Mouse (Mus musculus) heart, embryonic 14.5 days (tissue): ENCODE measurements at regions not wholly inside any gene's neighbourhood (a gene's known extent, or its start where the extent isn't known, plus 50 kb on each side); places are given as distances from the start of the nearest gene placed in this dataset.

Experiments
- ATAC-seq: fragments of 200-750 bp; cut with Nextera tagmentation; 2 replicates; pipeline ENCODE4 v1.8.0; 2017; ENCODE audit warnings: low read depth, moderate TSS enrichment; ENCODE audit not compliant: insufficient number of reproducible peaks, insufficient read depth, low FRiP score
- H3K27ac ChIP-seq, 2 experiments: fragments of 200-500 bp in 1 of 2; fragments of 300-500 bp in 1 of 2; sonication (generic) in 1 of 2; replicated peaks in 1 of 2; 2 replicates each; pipeline ENCODE4 v1.5.1; 2012 to 2014; ENCODE audit warnings: low read depth in 2 of 2, low read length in 2 of 2, control low read depth in 1 of 2, mild to moderate bottlenecking in 1 of 2, mixed read lengths in 1 of 2; ENCODE audit not compliant: control insufficient read depth in 1 of 2, insufficient read depth in 1 of 2
- H3K27me3 ChIP-seq: fragments of 300-500 bp; sonication (generic); 2 replicates; pipeline ENCODE4 v1.6.1; 2014; ENCODE audit warnings: mild to moderate bottlenecking, low read length, control low read depth; ENCODE audit not compliant: control insufficient read depth, insufficient read depth
- H3K36me3 ChIP-seq: fragments of 300-500 bp; sonication (generic); 2 replicates; pipeline ENCODE4 v1.6.1; 2014; ENCODE audit warnings: mild to moderate bottlenecking, control low read depth, low read length, mixed read lengths; ENCODE audit not compliant: control insufficient read depth, insufficient read depth
- H3K4me1 ChIP-seq, 2 experiments: fragments of 200-500 bp in 1 of 2; fragments of 300-500 bp in 1 of 2; sonication (generic) in 1 of 2; 2 replicates each; pipeline ENCODE4 v1.6.1; 2012 to 2014; ENCODE audit warnings: low read length in 2 of 2, control low read depth in 1 of 2, mixed read lengths in 1 of 2; ENCODE audit not compliant: control insufficient read depth in 2 of 2, insufficient read depth in 2 of 2
- H3K4me2 ChIP-seq: fragments of 300-500 bp; sonication (generic); 2 replicates; pipeline ENCODE4 v1.6.1; 2014; ENCODE audit warnings: mild to moderate bottlenecking, low read length
- H3K4me3 ChIP-seq, 2 experiments: fragments of 200-500 bp in 1 of 2; fragments of 300-500 bp in 1 of 2; sonication (generic) in 1 of 2; 2 replicates each; pipeline ENCODE4 v1.5.1; 2012 to 2014; ENCODE audit warnings: low read length in 2 of 2, mild to moderate bottlenecking in 2 of 2, control low read depth in 1 of 2, low read depth in 1 of 2, moderate library complexity in 1 of 2; ENCODE audit not compliant: control insufficient read depth in 1 of 2, insufficient read depth in 1 of 2
- H3K9ac ChIP-seq: fragments of 300-500 bp; sonication (generic); 2 replicates; pipeline ENCODE4 v1.6.1; 2014; ENCODE audit warnings: mild to moderate bottlenecking, low read length
- H3K9me3 ChIP-seq: fragments of 300-500 bp; sonication (generic); 2 replicates; pipeline ENCODE4 v1.6.1; 2016; ENCODE audit warnings: low read length, control low read depth; ENCODE audit not compliant: control insufficient read depth
- WGBS: fragments of 180-500 bp; shearing (Covaris S2); extraction: QIAGEN DNeasy Blood & Tissue Kit; methylation state at CpG from one replicate; pipeline ENCODE4 v1.1.7; 2014; 5-methylcytosine and 5-hydroxymethylcytosine counted together

DNA sequence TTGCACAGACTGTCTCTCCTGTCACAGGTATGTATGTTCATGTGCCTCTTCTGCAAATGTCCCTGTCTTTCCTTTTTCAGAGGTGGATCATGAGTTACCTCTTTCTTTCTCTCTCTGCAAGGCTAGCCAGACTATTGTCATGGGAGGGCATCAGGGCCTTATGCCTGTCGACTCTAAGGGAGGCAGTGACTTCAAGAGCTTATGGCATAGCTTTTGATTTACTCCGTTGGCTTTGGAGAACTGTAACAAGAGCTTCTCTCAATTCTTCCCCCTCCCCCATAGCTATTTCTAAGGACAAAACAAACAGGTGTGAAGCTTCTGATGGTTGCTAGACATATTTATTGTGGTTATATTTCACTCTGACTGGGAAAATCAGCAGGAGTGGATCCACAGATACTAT is 191.0 kb downstream of the Papss1 start:
- ATAC-seq, result no peak
- no peak overlapping the region for H3K9ac ChIP-seq
- H3K36me3 ChIP-seq, result no peaks in the 10 kb centered on the region
- WGBS, result 59% methylated on average over 2 of the region's 2 CpGs
- H3K27me3 ChIP-seq, result no peaks in the 10 kb centered on the region
- 0 out of 2 replicates have a peak, but pooled peaks cover 9% of the 10 kb centered on the region for H3K9me3 ChIP-seq
- no peak overlapping the region for H3K4me2 ChIP-seq
- no peaks in the 10 kb centered on the region for H3K4me1 ChIP-seq
- no peak overlapping the region for H3K27ac ChIP-seq
- H3K4me3 ChIP-seq, result no peak overlapping the region

DNA sequence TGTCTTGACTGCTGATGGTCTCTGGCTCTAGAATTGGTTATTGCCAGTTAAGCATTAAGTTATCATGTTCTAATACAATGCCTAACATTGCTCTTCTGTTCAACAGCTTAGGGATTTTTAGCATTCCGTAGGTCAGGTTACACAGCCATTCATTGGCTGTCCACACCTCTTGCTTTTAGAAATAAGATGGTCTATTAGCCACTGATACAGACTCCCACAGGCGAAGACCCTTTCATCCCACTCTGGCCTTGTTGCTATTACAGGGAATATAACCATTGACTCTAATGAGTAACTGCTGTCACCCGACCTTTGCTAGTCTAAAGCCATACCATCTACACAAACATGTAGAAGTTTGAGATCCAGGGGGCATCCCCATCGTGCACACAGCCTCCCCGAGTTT is 191.6 kb downstream of the Papss1 start:
- H3K27ac ChIP-seq, result no peak overlapping the region
- 80% methylated on average over 5 of the region's 5 CpGs for WGBS
- H3K9ac ChIP-seq, result no peak overlapping the region
- no peak for ATAC-seq
- H3K36me3 ChIP-seq, result no peaks in the 10 kb centered on the region
- no peaks in the 10 kb centered on the region for H3K27me3 ChIP-seq
- no peak overlapping the region for H3K4me3 ChIP-seq
- H3K9me3 ChIP-seq, result 0 out of 2 replicates have a peak, but pooled peaks cover 9% of the 10 kb centered on the region
- no peaks in the 10 kb centered on the region for H3K4me1 ChIP-seq
- H3K4me2 ChIP-seq, result no peak overlapping the region

DNA sequence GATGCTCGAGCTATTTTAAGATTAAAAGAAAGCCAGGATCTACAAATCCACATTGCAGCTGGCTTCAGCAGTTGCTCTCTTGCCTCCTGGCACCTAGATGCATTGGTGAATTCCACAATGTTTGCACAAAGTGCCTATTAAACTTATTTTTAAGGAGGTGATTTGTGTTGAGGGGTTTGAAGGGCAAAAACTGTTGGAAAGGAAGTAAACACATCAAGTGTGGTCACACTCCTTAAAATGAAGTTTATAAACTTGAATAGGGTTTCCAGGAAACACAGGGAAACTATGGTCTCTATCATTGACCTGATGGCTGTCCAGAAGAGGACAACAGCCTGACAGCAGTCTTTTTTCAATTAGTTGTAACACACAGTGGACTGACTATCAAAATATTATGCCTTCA is 205.4 kb downstream of the Papss1 start:
- H3K4me1 ChIP-seq, result peaks cover 0 to 3% of the 10 kb centered on the region in 2 experiments; a peak in 1 of 4 replicates
- ATAC-seq, result no peak
- no peak overlapping the region for H3K9ac ChIP-seq
- H3K9me3 ChIP-seq, result no peaks in the 10 kb centered on the region
- H3K36me3 ChIP-seq, result no peaks in the 10 kb centered on the region
- no peak overlapping the region for H3K4me2 ChIP-seq
- no peak overlapping the region for H3K4me3 ChIP-seq
- H3K27me3 ChIP-seq, result no peaks in the 10 kb centered on the region
- H3K27ac ChIP-seq, result no peak overlapping the region
- 42% methylated on average over 1 of the region's 1 CpGs for WGBS

DNA sequence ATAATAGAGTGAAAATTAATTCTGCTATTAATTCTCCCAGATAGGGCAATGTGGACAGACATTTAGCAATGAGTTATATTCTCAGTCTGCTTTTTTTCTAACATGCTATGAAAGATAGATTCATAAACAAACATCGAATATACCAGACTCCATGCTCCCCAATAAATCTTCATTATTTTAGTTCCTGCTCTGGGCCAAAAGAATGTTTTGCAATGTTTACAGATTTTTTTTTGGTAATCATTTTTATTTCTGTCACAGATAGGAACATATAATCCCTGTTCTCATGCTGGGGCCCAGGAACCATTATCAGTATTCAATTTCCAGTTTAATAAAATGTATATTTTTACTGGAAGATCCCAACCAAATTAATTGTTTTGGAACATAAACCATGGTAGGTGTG is 205.9 kb downstream of the Papss1 start:
- Histone ChIP-seq H3K9me3 (no peaks in the 10 kb centered on the region), H3K4me3 (no peak overlapping the region), H3K4me1 (peaks cover 0 to 3% of the 10 kb centered on the region in 2 experiments; a peak in 1 of 4 replicates), H3K9ac (no peak overlapping the region), H3K4me2 (no peak overlapping the region), H3K27ac (no peak overlapping the region), H3K36me3 (no peaks in the 10 kb centered on the region), H3K27me3 (no peaks in the 10 kb centered on the region)
- WGBS, result 89% methylated on average over 1 of the region's 1 CpGs
- no peak for ATAC-seq

DNA sequence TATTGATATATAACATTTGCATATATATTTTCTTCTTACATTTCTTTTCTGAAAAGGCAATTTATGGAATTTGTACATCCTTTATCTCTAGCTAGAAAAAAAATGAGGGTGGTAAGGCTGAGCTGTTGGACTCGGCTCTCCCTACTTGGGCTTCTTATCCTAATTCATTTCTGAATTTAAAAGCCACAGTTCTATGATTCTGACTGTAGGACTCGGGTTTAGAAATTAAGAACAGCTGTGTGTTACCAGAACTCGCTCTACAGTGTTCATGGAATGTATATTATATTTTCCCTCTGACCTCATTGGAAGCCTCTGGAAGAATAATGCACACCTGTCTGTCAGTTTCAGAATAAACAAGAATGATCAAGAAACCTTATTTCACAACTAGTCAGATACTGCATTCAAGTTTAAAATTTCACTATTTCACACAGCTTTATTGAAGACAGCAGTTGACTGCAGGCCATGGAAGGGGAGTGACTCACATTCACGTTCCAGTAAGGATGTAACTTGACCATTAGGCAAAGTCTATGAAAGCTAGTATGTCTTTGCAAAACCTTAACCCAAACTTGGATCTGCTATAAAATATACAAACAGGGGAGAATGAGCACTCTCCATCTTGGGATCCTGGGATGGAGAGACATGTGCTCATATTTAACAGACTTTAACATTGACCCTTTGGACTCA is 207.4 kb downstream of the Papss1 start:
- ATAC-seq, result no peak
- Histone ChIP-seq H3K36me3 (no peaks in the 10 kb centered on the region), H3K27me3 (no peaks in the 10 kb centered on the region), H3K4me2 (no peak overlapping the region), H3K4me3 (no peak overlapping the region), H3K27ac (no peak overlapping the region), H3K9me3 (no peaks in the 10 kb centered on the region), H3K4me1 (peaks cover 0 to 3% of the 10 kb centered on the region in 2 experiments; a peak in 1 of 4 replicates), H3K9ac (no peak overlapping the region)
- 73% methylated on average over 4 of the region's 4 CpGs for WGBS

DNA sequence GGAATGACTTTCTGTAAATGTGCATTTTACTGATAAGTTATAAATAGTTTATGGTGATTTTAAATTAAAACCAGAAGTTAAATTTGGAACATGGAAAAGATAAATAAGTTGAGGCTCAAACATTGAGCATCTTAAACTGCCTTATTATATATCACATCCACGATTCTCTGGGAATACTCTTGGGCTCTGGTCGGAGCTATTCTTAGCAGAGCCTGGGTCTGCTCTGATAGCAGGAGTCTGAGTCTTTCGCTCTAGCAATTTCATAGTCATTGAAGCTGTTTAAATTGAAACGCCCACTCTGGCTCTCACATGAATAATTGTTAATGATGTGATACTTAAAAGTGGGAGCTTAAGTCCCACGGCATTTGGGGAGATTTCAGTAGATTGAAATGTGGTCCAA is 208.0 kb downstream of the Papss1 start:
- Histone ChIP-seq H3K36me3 (no peaks in the 10 kb centered on the region), H3K4me1 (peaks cover 0 to 3% of the 10 kb centered on the region in 2 experiments; a peak in 1 of 4 replicates), H3K27ac (no peak overlapping the region), H3K4me3 (no peak overlapping the region), H3K9ac (no peak overlapping the region), H3K27me3 (no peaks in the 10 kb centered on the region), H3K9me3 (no peaks in the 10 kb centered on the region), H3K4me2 (no peak overlapping the region)
- ATAC-seq, result no peak
- WGBS, result 29% methylated on average over 5 of the region's 5 CpGs

DNA sequence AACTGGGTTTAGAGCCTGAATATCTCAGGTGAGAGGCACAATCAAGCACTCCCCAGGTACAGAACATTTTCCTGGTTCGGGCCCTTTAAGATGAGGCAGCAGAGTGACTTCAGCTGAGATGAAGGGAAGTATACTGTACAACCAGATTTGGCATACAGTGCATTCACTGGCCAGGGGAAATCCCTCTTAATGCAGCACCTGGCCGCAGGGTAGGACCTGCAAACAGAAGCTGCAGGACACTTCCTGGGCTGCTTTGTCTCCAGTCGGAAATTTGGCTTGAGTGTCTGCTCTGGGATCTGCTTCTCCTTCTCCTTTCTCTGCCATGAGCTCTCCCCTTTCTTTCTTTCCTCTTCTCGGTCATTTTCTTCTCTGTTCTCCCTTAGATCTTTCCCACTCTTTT is 210.9 kb downstream of the Papss1 start:
- 69% methylated on average over 4 of the region's 4 CpGs for WGBS
- no peak overlapping the region for H3K4me3 ChIP-seq
- no peak overlapping the region for H3K27ac ChIP-seq
- peaks cover 0 to 3% of the 10 kb centered on the region in 2 experiments; a peak in 1 of 4 replicates for H3K4me1 ChIP-seq
- H3K27me3 ChIP-seq, result no peaks in the 10 kb centered on the region
- no peaks in the 10 kb centered on the region for H3K9me3 ChIP-seq
- H3K9ac ChIP-seq, result no peak overlapping the region
- no peaks in the 10 kb centered on the region for H3K36me3 ChIP-seq
- no peak for ATAC-seq
- H3K4me2 ChIP-seq, result no peak overlapping the region

DNA sequence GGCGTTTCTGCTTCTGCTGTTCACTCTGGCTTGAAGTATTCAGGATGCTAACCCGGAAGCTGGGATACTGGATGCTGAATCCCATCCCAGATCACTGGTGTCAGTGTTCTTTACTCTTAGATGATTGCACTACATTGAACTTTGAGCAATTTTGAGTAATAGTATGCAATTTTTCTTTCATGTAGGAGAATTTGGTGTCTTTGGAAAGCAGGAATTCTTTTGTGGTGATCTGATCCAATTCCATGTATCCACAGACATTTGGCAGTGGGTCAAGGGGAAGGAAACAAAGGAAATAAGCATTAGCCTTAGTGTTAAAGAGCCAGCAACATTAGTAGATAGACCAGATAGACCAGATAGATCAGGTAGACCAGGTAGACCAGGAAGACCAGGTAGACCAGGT is 212.1 kb downstream of the Papss1 start:
- ATAC-seq, result no peak
- Histone ChIP-seq H3K4me2 (no peak overlapping the region), H3K27me3 (no peaks in the 10 kb centered on the region), H3K4me3 (no peak overlapping the region), H3K27ac (no peak overlapping the region), H3K9me3 (no peaks in the 10 kb centered on the region), H3K36me3 (no peaks in the 10 kb centered on the region), H3K9ac (no peak overlapping the region), H3K4me1 (peaks cover 0 to 3% of the 10 kb centered on the region in 2 experiments; a peak in 1 of 4 replicates)
- 79% methylated on average over 2 of the region's 2 CpGs for WGBS
